Mouse (Mus musculus) E14TG2a.4 (cell line): ENCODE measurements around the gene Sar1a.

Source experiments
- H3K27me3 ChIP-seq: 2 replicates; pipeline ENCODE4 v1.6.1; 2014; ENCODE audit warnings: low read length, control low read depth; ENCODE audit not compliant: insufficient read depth
- H3K36me3 ChIP-seq: 2 replicates; pipeline ENCODE4 v1.6.1; 2014; ENCODE audit warnings: low read length, control low read depth; ENCODE audit not compliant: insufficient read depth
- H3K4me1 ChIP-seq: replicated peaks from 2 replicates; pipeline ENCODE4 v1.6.1; 2014; ENCODE audit warnings: low read depth, low read length, control low read depth
- H3K4me3 ChIP-seq: replicated peaks from 2 replicates; pipeline ENCODE4 v1.5.1; 2014; ENCODE audit warnings: mild to moderate bottlenecking, low read length
- H3K9me3 ChIP-seq: 2 replicates; pipeline ENCODE4 v1.6.1; 2014; ENCODE audit warnings: low read length, control low read depth
- CTCF ChIP-seq: conservative IDR thresholded peaks from 2 replicates; pipeline ENCODE4 v1.5.1; 2014; ENCODE audit warnings: low read length
- NANOG ChIP-seq: IDR thresholded peaks from 2 replicates; pipeline ENCODE4 v1.6.1; 2014; ENCODE audit warnings: borderline replicate concordance, low read length, mixed read lengths
- POU5F1 ChIP-seq: IDR thresholded peaks from 2 replicates; pipeline ENCODE4 v1.6.1; 2014; ENCODE audit warnings: low read length, borderline replicate concordance

Gene Sar1a

GRCm38 (mm10) chr10:61669289-61669688 is 10.8 kb upstream of the Sar1a start:
- TF ChIP-seq POU5F1 = no peak
- TF ChIP-seq NANOG = no peak
- no peak for TF ChIP-seq CTCF

DNA sequence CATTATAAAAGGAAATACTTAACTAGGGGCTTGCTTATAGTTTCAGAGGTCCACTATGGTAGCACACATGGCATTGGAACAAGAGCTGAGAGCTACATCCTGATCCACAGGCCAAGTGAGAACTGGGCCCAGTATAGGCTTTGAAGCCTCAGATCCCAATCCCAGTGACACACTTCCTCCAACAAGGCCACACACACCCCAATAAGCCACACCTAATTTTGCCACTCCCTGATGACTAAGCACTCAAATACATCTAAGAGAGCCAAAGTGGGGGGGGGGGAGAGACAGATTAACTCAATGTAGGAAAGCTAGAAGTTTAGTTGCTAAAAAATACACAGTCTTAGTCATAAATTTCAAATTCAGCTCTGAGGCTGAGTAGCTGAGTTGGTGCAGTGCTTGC is 10.2 kb upstream of the Sar1a start:
- no peaks in the 10 kb centered on the region for H3K9me3 ChIP-seq
- H3K27me3 ChIP-seq = no peaks in the 10 kb centered on the region
- H3K36me3 ChIP-seq = peaks cover 97% of the 10 kb centered on the region
- peaks cover 22% of the 10 kb centered on the region for H3K4me1 ChIP-seq
- TF ChIP-seq CTCF (no peak), NANOG (no peak), POU5F1 (no peak)
- no peak overlapping the region for H3K4me3 ChIP-seq

More at GRCm38 (mm10) chr10:61669289-61669688, 10.8 kb upstream of the Sar1a start:
- Histone ChIP-seq H3K4me3 (no peak overlapping the region), H3K4me1 (peaks cover 22% of the 10 kb centered on the region), H3K9me3 (no peaks in the 10 kb centered on the region), H3K36me3 (peaks cover 97% of the 10 kb centered on the region), H3K27me3 (no peaks in the 10 kb centered on the region)

DNA sequence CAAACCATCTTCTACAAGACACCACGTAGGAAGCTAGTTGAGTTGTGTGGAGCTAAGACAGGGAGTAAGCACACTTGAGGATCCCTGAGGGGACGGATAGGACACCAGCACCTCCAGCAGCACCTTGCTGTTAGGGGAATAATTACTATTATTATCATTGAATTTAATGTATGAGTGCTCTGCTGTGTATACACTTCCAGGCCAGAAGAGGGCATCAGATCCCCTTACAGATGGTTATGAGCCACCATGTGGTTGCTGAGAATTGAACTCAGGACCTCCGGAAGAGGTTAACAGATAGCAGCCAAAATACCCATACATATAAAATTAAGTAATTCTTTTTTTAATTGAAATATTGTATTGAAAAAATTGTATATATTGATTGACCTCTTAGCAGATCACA is 9.3 kb upstream of the Sar1a start:
- no peak overlapping the region for H3K4me3 ChIP-seq
- no peak for TF ChIP-seq NANOG
- TF ChIP-seq CTCF = peak; percentile 39
- H3K27me3 ChIP-seq = no peaks in the 10 kb centered on the region
- H3K36me3 ChIP-seq = peaks cover 94% of the 10 kb centered on the region
- no peaks in the 10 kb centered on the region for H3K9me3 ChIP-seq
- H3K4me1 ChIP-seq = peaks cover 22% of the 10 kb centered on the region

- H3K4me1 ChIP-seq = peaks cover 14% of the 10 kb centered on the region
- no peaks in the 10 kb centered on the region for H3K9me3 ChIP-seq
- H3K36me3 ChIP-seq = peaks cover 48% of the 10 kb centered on the region
- H3K27me3 ChIP-seq = no peaks in the 10 kb centered on the region
- no peak overlapping the region for H3K4me3 ChIP-seq
- TF ChIP-seq CTCF (no peak), POU5F1 (no peak), NANOG (no peak)
These were observed 4.2 kb upstream of the Sar1a start for GRCm38 (mm10) chr10:61675935-61676334.

- no peaks in the 10 kb centered on the region for H3K27me3 ChIP-seq
- peaks cover 29% of the 10 kb centered on the region for H3K4me1 ChIP-seq
- TF ChIP-seq NANOG (no peak), POU5F1 (no peak), CTCF (no peak)
- no peaks in the 10 kb centered on the region for H3K9me3 ChIP-seq
- peaks cover 29% of the 10 kb centered on the region for H3K36me3 ChIP-seq
- H3K4me3 ChIP-seq = peak overlapping the region; percentile 97
These were observed 554 bp upstream of the Sar1a start for GRCm38 (mm10) chr10:61679545-61679944.

- no peak for TF ChIP-seq NANOG
- no peak for TF ChIP-seq POU5F1
- TF ChIP-seq CTCF = no peak
- no peaks in the 10 kb centered on the region for H3K4me1 ChIP-seq
- H3K9me3 ChIP-seq = no peaks in the 10 kb centered on the region
- H3K27me3 ChIP-seq = no peaks in the 10 kb centered on the region
- peaks cover 93% of the 10 kb centered on the region for H3K36me3 ChIP-seq
- H3K4me3 ChIP-seq = no peak overlapping the region
These were observed 9.3 kb downstream of the Sar1a start for GRCm38 (mm10) chr10:61689405-61689804.

DNA sequence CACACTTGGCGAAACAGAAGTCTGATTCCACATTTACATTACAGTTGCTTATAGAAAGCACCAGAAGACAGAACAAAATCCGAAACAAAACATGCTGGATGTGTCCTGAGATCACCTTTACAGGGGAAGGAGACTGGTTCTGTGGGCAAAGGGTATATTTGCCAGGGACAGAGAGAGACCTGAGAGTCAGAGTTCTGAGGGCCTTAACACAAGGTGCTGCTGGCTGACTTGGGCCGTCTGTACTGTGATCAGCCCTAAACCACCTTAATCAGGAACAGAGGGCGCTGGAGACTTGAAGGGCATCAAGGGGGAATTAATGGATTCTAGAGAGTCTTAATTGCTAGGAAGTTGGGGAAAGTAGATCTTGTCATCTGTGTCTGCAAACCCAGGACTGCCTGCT is 13.5 kb downstream of the Sar1a start:
- peaks cover 22% of the 10 kb centered on the region for H3K4me1 ChIP-seq
- peaks cover 72% of the 10 kb centered on the region for H3K36me3 ChIP-seq
- H3K27me3 ChIP-seq = peaks cover 6% of the 10 kb centered on the region
- H3K9me3 ChIP-seq = no peaks in the 10 kb centered on the region
- H3K4me3 ChIP-seq = no peak overlapping the region
- TF ChIP-seq POU5F1 (no peak), CTCF (no peak), NANOG (no peak)

- TF ChIP-seq CTCF (peak; percentile 44), POU5F1 (no peak)
- peaks cover 34% of the 10 kb centered on the region for H3K4me1 ChIP-seq
- no peaks in the 10 kb centered on the region for H3K9me3 ChIP-seq
- H3K4me3 ChIP-seq = peak within 1 kb of the TSS; percentile 98
- peaks cover 64% of the 10 kb centered on the region for H3K36me3 ChIP-seq
- H3K27me3 ChIP-seq = peaks cover 6% of the 10 kb centered on the region
These were observed 15.0 kb downstream of the Sar1a start, which contains the start of gene Tysnd1 for GRCm38 (mm10) chr10:61694870-61695670. Gene Tysnd1, plus strand, starts transcription at chr10:61695514.
